Mouse (Mus musculus) spleen, postnatal 10 days (tissue): ENCODE measurements around the gene Snapc3.
"Not testable (repeated sequence)": the region's sequence is repeated elsewhere in the genome, so short reads cannot be mapped to it uniquely, and the experiment has no call there.

ENCODE experiments used
- DNase-seq, 2 experiments: peaks; one replicate each; pipeline ENCODE4 v3.0.0; 2021 to 2022; ENCODE audit warnings: low spot score in 2 of 2

The Snapc3 gene

GRCm38 (mm10) chr4:83500154-83501036 lies 82.9 kb downstream of the Snapc3 start:
- DNase-seq: no peak

DNA sequence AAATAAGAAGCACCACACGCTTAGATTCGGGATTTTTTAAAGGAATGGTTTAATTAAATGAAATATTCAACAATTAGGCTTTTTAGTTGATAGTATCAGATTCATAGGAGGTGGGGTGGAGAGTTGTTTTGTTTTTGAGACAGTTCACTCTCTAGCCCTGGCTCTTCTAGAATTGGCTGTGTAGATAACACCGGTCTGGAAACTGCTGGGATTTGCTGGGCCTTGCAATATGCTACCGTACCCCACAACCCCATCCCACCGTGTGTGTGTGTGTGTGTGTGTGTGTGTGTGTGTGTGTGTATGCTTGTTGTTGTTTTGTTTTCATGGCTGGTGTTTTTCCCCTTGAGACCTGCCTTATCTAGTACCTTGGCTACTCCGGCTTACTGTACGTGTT lies 83.5 kb downstream of the Snapc3 start:
- no peak for DNase-seq

GRCm38 (mm10) chr4:83509600-83509999 lies 92.1 kb downstream of the Snapc3 start:
- no peak for DNase-seq

DNA sequence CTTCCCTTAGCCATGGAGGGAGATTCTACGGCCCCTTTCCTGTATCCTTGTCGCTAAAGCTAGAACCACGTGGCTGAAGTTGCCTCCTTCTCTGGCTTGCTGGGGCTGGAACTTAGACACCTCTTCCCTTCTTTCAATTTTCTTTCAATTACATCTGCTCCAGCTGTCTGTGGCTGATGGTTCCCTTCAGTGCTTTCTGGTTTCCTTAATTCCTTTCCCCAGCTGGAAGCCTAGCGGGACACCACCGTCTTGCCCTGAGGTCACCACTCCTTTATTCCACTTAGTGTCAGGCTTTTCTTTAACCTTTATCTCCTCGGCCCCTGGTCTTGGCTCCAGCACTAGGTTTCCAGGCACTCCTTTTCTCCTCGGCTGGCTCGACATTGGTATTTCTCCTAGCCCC lies 93.6 kb downstream of the Snapc3 start:
- no peak for DNase-seq

GRCm38 (mm10) chr4:83512217-83512616 lies 94.7 kb downstream of the Snapc3 start:
- no peak for DNase-seq

DNA sequence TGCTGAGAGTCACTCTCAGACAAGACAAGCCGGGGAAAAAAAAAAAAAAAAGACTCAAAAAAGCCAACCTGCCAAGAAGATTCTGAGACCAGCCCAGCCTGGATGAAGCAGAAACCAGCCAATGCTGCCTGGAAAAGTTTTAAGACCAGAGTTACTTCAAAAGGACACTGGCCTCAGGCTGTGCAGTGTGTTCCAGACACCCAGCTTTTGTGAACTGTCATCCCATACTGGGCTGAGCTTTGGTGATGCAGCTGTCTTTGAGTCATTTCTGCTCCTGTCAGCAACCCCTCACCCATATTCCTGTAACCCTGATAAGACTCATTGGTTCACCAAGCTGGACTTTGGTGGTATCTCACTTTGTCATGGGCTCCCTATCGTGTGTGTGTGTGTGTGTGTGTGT lies 95.1 kb downstream of the Snapc3 start:
- no peak for DNase-seq

DNA sequence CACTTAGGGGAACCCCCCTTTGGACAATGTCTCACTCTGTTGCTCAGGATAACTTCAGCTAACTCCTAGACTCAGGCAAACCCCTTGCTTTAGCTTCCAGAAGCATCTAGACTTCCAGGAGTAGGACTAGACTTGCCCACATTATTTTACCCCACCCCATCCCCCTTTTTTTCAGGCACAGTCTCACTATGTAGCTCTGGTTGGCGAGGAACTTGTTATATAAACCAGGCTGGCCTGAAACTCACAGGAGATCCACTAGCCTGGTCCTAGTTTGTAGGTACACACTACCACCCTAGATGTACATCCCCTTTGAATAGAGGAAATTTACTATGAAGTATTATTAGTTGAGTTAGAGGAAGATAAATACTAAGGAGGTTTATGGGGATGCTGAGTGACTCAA lies 96.7 kb downstream of the Snapc3 start:
- no peak for DNase-seq

DNA sequence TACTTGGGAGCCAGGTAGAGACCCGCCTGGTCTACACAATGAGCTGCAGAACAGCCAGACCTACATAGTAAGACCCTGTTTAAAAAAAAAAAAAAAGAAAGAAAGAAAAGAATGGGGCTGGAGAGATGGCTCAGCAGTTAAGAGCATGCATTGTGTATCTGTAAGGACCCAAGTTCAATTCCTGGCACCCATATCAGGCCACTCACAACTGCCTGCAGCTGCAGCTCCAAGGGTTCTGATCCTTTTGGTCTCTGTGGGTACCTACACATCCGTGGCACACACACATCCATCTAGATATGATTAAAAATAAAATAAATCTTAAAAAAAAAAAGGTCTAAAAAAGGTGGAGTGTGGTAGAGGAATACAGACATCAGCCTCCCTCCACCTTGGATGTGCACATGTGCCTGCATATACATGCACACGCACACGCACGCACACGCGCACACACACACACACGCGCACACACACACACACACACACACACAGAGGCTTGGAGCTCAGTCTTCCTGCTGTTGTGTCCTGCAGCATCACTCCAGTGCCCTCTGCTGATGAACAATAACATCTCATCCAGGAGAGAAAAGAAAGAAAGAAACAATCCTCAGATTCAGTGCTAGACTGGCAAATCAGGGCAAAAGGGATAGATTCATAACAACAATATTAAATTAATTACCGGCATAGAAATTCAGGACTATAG lies 97.6 kb downstream of the Snapc3 start:
- no peak for DNase-seq

GRCm38 (mm10) chr4:83516144-83516543 lies 98.6 kb downstream of the Snapc3 start:
- not testable (repeated sequence) for DNase-seq
